Mouse (Mus musculus): ENCODE measurements around the gene Rps6kc1.
"Not testable (repeated sequence)": the region's sequence is repeated elsewhere in the genome, so short reads cannot be mapped to it uniquely, and the experiment has no call there.

The Rps6kc1 gene

GRCm38 (mm10) chr1:190911415-190912123, at the start of gene Rps6kc1:
Rps6kc1 (minus strand) TSS chr1:190911770.
- DNase-seq = peak; percentile 89 to 93

- no peak for DNase-seq
Observed at GRCm38 (mm10) chr1:190958821-190959220, 47.3 kb upstream of the Rps6kc1 start.

- DNase-seq = no peak
Observed at GRCm38 (mm10) chr1:190953009-190953408, 41.4 kb upstream of the Rps6kc1 start.

GRCm38 (mm10) chr1:190951014-190951413, 39.4 kb upstream of the Rps6kc1 start:
- DNase-seq = no peak

GRCm38 (mm10) chr1:190948846-190949245, 37.3 kb upstream of the Rps6kc1 start:
- no peak for DNase-seq

GRCm38 (mm10) chr1:190948439-190948838, 36.9 kb upstream of the Rps6kc1 start:
- DNase-seq = no peak

GRCm38 (mm10) chr1:190947986-190948385, 36.4 kb upstream of the Rps6kc1 start:
- DNase-seq = no peak

GRCm38 (mm10) chr1:190944109-190944760, 32.7 kb upstream of the Rps6kc1 start:
- DNase-seq = peak; percentile 81 to 85

GRCm38 (mm10) chr1:190939803-190940202, 28.2 kb upstream of the Rps6kc1 start:
- DNase-seq = no peak

GRCm38 (mm10) chr1:190930181-190930580, 18.6 kb upstream of the Rps6kc1 start:
- no peak for DNase-seq

GRCm38 (mm10) chr1:190929010-190929695, 17.6 kb upstream of the Rps6kc1 start:
- DNase-seq = peak; percentile 65 to 79

- peak; percentile 98 to 99 for DNase-seq
Observed at GRCm38 (mm10) chr1:190928370-190929009, 16.9 kb upstream of the Rps6kc1 start.

- DNase-seq = peak in 1 of 2 experiments; percentile 17
Observed at GRCm38 (mm10) chr1:190927751-190928369, 16.3 kb upstream of the Rps6kc1 start.

- no peak for DNase-seq
Observed at GRCm38 (mm10) chr1:190927311-190927710, 15.7 kb upstream of the Rps6kc1 start.

- not testable (repeated sequence) for DNase-seq
Observed at GRCm38 (mm10) chr1:190924812-190925211, 13.2 kb upstream of the Rps6kc1 start, which contains the start of gene Angel2. Angel2 (plus strand) TSS chr1:190925112.

- DNase-seq = no peak
Observed at GRCm38 (mm10) chr1:190919725-190920469, 8.3 kb upstream of the Rps6kc1 start.

- no peak for DNase-seq
Observed at GRCm38 (mm10) chr1:190918938-190919337, 7.4 kb upstream of the Rps6kc1 start.

GRCm38 (mm10) chr1:190912623-190913022, 1.1 kb upstream of the Rps6kc1 start:
- DNase-seq = no peak

- DNase-seq = no peak
Observed at GRCm38 (mm10) chr1:190910836-190911235, 734 bp downstream of the Rps6kc1 start.

GRCm38 (mm10) chr1:190904714-190905113, 6.9 kb downstream of the Rps6kc1 start:
- DNase-seq = no peak

- DNase-seq = no peak
Observed at GRCm38 (mm10) chr1:190904136-190904535, 7.4 kb downstream of the Rps6kc1 start.

- no peak for DNase-seq
Observed at GRCm38 (mm10) chr1:190901082-190901481, 10.5 kb downstream of the Rps6kc1 start.

All from kidney, postnatal 4 days (tissue).